Mouse (Mus musculus): ENCODE measurements around the gene Atl3.

DNA sequence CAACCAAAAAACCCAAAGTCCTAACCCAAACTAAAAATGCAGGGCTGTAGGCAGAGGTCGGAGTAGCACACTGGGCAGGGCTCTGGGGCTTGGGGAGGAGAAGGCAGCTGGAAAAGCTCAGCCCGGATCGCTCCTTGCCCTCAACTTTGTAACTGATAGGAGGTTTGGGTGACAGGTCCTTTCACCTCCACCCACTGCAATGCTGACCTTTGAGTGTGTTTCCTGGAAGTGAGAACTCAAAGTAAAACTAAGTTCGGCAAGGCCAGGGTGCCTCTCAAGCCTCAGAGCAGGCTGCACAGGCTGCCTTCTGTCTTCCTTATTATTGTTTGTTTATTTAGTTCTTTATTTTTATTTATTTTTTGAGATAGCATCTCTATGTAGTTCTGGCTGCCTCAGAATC lies 66.1 kb downstream of the Atl3 start:
- TF ChIP-seq FLI1 (IDR thresholded peaks at IDR 0.05; ENCODE audit: low read length) (no peak), GATA1 (IDR thresholded peaks at IDR 0.05; ENCODE audit: borderline replicate concordance, low read length) (no peak)
